Mouse (Mus musculus) embryonic fibroblast, embryonic 13.5 days (primary cell): ENCODE measurements at regions not wholly inside any gene's neighbourhood (a gene's known extent, or its start where the extent isn't known, plus 50 kb on each side); places are given as distances from the start of the nearest gene placed in this dataset.

ENCODE experiments used
- CTCF ChIP-seq: IDR thresholded peaks from 2 replicates; pipeline ENCODE4 v1.5.1; 2011; ENCODE audit warnings: mild to moderate bottlenecking, control low read depth, low read length, moderate library complexity, borderline replicate concordance; ENCODE audit not compliant: insufficient read depth
- POLR2A ChIP-seq: IDR thresholded peaks from 2 replicates; pipeline ENCODE4 v1.6.1; 2011; ENCODE audit warnings: low read depth, mild to moderate bottlenecking, control low read depth, low read length, moderate library complexity

DNA sequence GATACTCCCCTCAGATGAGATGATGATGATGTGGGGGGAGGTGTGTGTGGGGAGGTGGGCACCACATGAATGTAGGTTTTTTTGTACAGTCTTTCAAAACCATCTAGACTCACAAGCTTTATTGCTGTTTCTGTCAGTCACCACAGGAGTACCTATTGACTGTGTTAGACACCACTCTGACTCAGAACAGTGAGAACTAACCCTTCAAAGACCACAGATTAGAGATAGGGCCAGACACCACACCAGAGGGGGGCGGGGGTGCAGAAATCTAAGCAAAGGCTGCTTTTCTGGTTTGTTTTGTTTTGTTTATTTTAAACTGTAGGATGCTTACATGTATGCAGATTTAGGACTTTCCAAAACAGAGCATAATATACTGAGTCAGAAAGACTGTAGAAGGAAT is 1594.0 kb downstream of the 4930444P10Rik start:
- TF ChIP-seq POLR2A = no peak
- TF ChIP-seq CTCF = no peak
